Mouse (Mus musculus) MEL (cell line): ENCODE data around the gene Myo1a. TPM values are rescaled to one million over a fixed set of nuclear protein-coding genes. Genes with fewer than 3 reads are reported as not detected.

Source experiments
- DNase-seq: peaks from one replicate; pipeline ENCODE4 v3.0.0; 2011; ENCODE audit warnings: low read depth, low spot score
- H3K27ac ChIP-seq: 2 replicates; pipeline ENCODE4 v1.5.1; 2012; ENCODE audit warnings: low read depth, mild to moderate bottlenecking, control low read depth, low read length, moderate library complexity; ENCODE audit not compliant: control insufficient read depth
- H3K27me3 ChIP-seq, 2 experiments: fragments of 150-350 bp in 1 of 2; sonication (generic) in 1 of 2; 2 replicates each; pipeline ENCODE4 v1.6.1; 2012; ENCODE audit warnings: low read length in 2 of 2, mild to moderate bottlenecking in 2 of 2, improper control_type of control experiment in 1 of 2, moderate library complexity in 1 of 2; ENCODE audit not compliant: insufficient read depth in 2 of 2, control insufficient read depth in 1 of 2
- H3K36me3 ChIP-seq, 2 experiments: 2 replicates each; pipeline ENCODE4 v1.6.1; 2012 to 2014; ENCODE audit warnings: low read length in 2 of 2, improper control_type of control experiment in 1 of 2, inconsistent platforms in 1 of 2, mild to moderate bottlenecking in 1 of 2; ENCODE audit not compliant: insufficient read depth in 2 of 2, control insufficient read depth in 1 of 2
- H3K4me1 ChIP-seq, 2 experiments: fragments of 150-350 bp in 1 of 2; sonication (generic) in 1 of 2; 2 replicates each; pipeline ENCODE4 v1.6.1; 2012; ENCODE audit warnings: low read length in 2 of 2, improper control_type of control experiment in 1 of 2, mild to moderate bottlenecking in 1 of 2; ENCODE audit not compliant: insufficient read depth in 2 of 2, control insufficient read depth in 1 of 2
- H3K4me3 ChIP-seq, 2 experiments: fragments of 150-350 bp in 1 of 2; sonication (generic) in 1 of 2; 2 replicates each; pipeline ENCODE4 v1.5.1; 2012; ENCODE audit warnings: low read depth in 2 of 2, low read length in 2 of 2, mild to moderate bottlenecking in 2 of 2, moderate library complexity in 2 of 2, control low read depth in 1 of 2, improper control_type of control experiment in 1 of 2; ENCODE audit not compliant: control insufficient read depth in 1 of 2, insufficient read depth in 1 of 2
- H3K79me2 ChIP-seq: 2 replicates; pipeline ENCODE4 v1.6.1; 2012; ENCODE audit warnings: mild to moderate bottlenecking, low read length, moderate library complexity; ENCODE audit not compliant: control insufficient read depth, poor library complexity, insufficient read depth
- H3K9ac ChIP-seq: 2 replicates; pipeline ENCODE4 v1.6.1; 2012; ENCODE audit warnings: low read depth, mild to moderate bottlenecking, control low read depth, low read length, moderate library complexity; ENCODE audit not compliant: control insufficient read depth, poor library complexity, severe bottlenecking
- H3K9me3 ChIP-seq: fragments of 150-350 bp; sonication (generic); replicated peaks from 2 replicates; pipeline ENCODE4 v1.6.1; 2012; ENCODE audit warnings: mild to moderate bottlenecking, low read length, improper control_type of control experiment, moderate library complexity; ENCODE audit not compliant: insufficient read depth
- E2F4 ChIP-seq: IDR thresholded peaks from 2 replicates; pipeline ENCODE4 v1.6.1; 2011; ENCODE audit warnings: low read depth, low read length, improper control_type of control experiment, borderline replicate concordance
- ELF1 ChIP-seq: IDR thresholded peaks from 2 replicates; pipeline ENCODE4 v1.6.1; 2014; ENCODE audit warnings: low read depth, mild to moderate bottlenecking, inconsistent platforms, low read length, improper control_type of control experiment, moderate library complexity
- EP300 ChIP-seq, 2 experiments: IDR thresholded peaks; 2 replicates each; pipeline ENCODE4 v1.6.1; 2011; ENCODE audit warnings: improper control_type of control experiment in 2 of 2, low read length in 2 of 2, low read depth in 1 of 2, mild to moderate bottlenecking in 1 of 2
- ETS1 ChIP-seq: IDR thresholded peaks from 2 replicates; pipeline ENCODE4 v1.6.1; 2012; ENCODE audit warnings: low read depth, mild to moderate bottlenecking, inconsistent platforms, low read length, improper control_type of control experiment, moderate library complexity
- HCFC1 ChIP-seq: IDR thresholded peaks from 2 replicates; pipeline ENCODE4 v1.6.1; 2012; ENCODE audit warnings: low read depth, mild to moderate bottlenecking, inconsistent platforms, low read length, improper control_type of control experiment, moderate library complexity
- JUND ChIP-seq: IDR thresholded peaks from 2 replicates; pipeline ENCODE4 v1.6.1; 2011; ENCODE audit warnings: low read depth, mild to moderate bottlenecking, improper control_type of control experiment, low read length
- MAX ChIP-seq: IDR thresholded peaks from 2 replicates; pipeline ENCODE4 v1.6.1; 2011; ENCODE audit warnings: low read length, improper control_type of control experiment
- MYB ChIP-seq: IDR thresholded peaks from 2 replicates; pipeline ENCODE4 v1.6.1; 2011; ENCODE audit warnings: mild to moderate bottlenecking, low read depth, low read length, improper control_type of control experiment
- MYC ChIP-seq: IDR thresholded peaks from 2 replicates; pipeline ENCODE4 v1.6.1; 2011; ENCODE audit warnings: low read depth, mild to moderate bottlenecking, low read length, improper control_type of control experiment, moderate library complexity
- NELFE ChIP-seq: IDR thresholded peaks from 2 replicates; pipeline ENCODE4 v1.6.1; 2011; ENCODE audit warnings: low read depth, low read length, improper control_type of control experiment
- NRF1 ChIP-seq: IDR thresholded peaks from 2 replicates; pipeline ENCODE4 v1.6.1; 2014; ENCODE audit warnings: low read depth, mild to moderate bottlenecking, inconsistent platforms, low read length, improper control_type of control experiment, moderate library complexity; ENCODE audit not compliant: poor library complexity, insufficient read depth, severe bottlenecking
- POLR2A ChIP-seq, 2 experiments: IDR thresholded peaks; 2 replicates each; pipeline ENCODE4 v1.6.1; 2011 to 2012; ENCODE audit warnings: low read length in 2 of 2, mild to moderate bottlenecking in 2 of 2, control low read depth in 1 of 2, improper control_type of control experiment in 1 of 2, low read depth in 1 of 2, moderate library complexity in 1 of 2; ENCODE audit not compliant: control insufficient read depth in 1 of 2, insufficient read depth in 1 of 2, poor library complexity in 1 of 2
- POLR2AphosphoS2 ChIP-seq: IDR thresholded peaks from 2 replicates; pipeline ENCODE4 v1.6.1; 2011; ENCODE audit warnings: low read length, improper control_type of control experiment
- RAD21 ChIP-seq: IDR thresholded peaks from 2 replicates; pipeline ENCODE4 v1.6.1; 2011; ENCODE audit warnings: mild to moderate bottlenecking, low read depth, low read length, improper control_type of control experiment
- RCOR1 ChIP-seq: IDR thresholded peaks from 2 replicates; pipeline ENCODE4 v1.6.1; 2012; ENCODE audit warnings: low read depth, mild to moderate bottlenecking, inconsistent platforms, low read length, improper control_type of control experiment
- SMC3 ChIP-seq: IDR thresholded peaks from 2 replicates; pipeline ENCODE4 v1.6.1; 2011; ENCODE audit warnings: low read depth, low read length, improper control_type of control experiment
- TAL1 ChIP-seq: IDR thresholded peaks from 2 replicates; pipeline ENCODE4 v1.6.1; 2012; ENCODE audit warnings: mild to moderate bottlenecking, inconsistent platforms, low read length, moderate library complexity, mixed read lengths
- TBP ChIP-seq: IDR thresholded peaks from 2 replicates; pipeline ENCODE4 v1.8.0; 2011; ENCODE audit warnings: low read depth, low read length, improper control_type of control experiment
- TCF12 ChIP-seq: IDR thresholded peaks from 2 replicates; pipeline ENCODE4 v1.6.1; 2014; ENCODE audit warnings: low read depth, mild to moderate bottlenecking, inconsistent platforms, low read length, improper control_type of control experiment, moderate library complexity
- UBTF ChIP-seq: IDR thresholded peaks from 2 replicates; pipeline ENCODE4 v1.6.1; 2012; ENCODE audit warnings: low read depth, mild to moderate bottlenecking, inconsistent platforms, low read length, improper control_type of control experiment, moderate library complexity, borderline replicate concordance; ENCODE audit not compliant: insufficient read depth
- USF1 ChIP-seq: IDR thresholded peaks from 2 replicates; pipeline ENCODE4 v1.6.1; 2014; ENCODE audit warnings: low read depth, mild to moderate bottlenecking, inconsistent platforms, low read length, improper control_type of control experiment, moderate library complexity
- USF2 ChIP-seq, 2 experiments: IDR thresholded peaks; 2 replicates each; pipeline ENCODE4 v1.6.1; 2011 to 2012; ENCODE audit warnings: improper control_type of control experiment in 2 of 2, low read length in 2 of 2, borderline replicate concordance in 1 of 2, inconsistent platforms in 1 of 2, low read depth in 1 of 2, mild to moderate bottlenecking in 1 of 2; ENCODE audit not compliant: insufficient read depth in 1 of 2
- ZC3H11A ChIP-seq: IDR thresholded peaks from 2 replicates; pipeline ENCODE4 v1.6.1; 2012; ENCODE audit warnings: low read depth, mild to moderate bottlenecking, inconsistent platforms, low read length, improper control_type of control experiment
- ZKSCAN1 ChIP-seq: IDR thresholded peaks from 2 replicates; pipeline ENCODE4 v1.6.1; 2012; ENCODE audit warnings: low read depth, mild to moderate bottlenecking, inconsistent platforms, low read length, improper control_type of control experiment, moderate library complexity
- ZMIZ1 ChIP-seq: IDR thresholded peaks from 2 replicates; pipeline ENCODE4 v1.6.1; 2012; ENCODE audit warnings: low read depth, mild to moderate bottlenecking, inconsistent platforms, low read length, improper control_type of control experiment, moderate library complexity
- polyA plus RNA-seq, 2 experiments: library from polyadenylated mRNA; stranded (reverse) in 1 of 2; unstranded in 1 of 2; fragments of >175 nt in 1 of 2; fragments of >200 nt in 1 of 2; gene quantifications; 2 replicates each; pipeline versions ENCODE4 v1.2.1 to v1.2.4; 2012; ENCODE audit warnings: low replicate concordance in 2 of 2, low read depth in 1 of 2; ENCODE audit not compliant: insufficient read length in 2 of 2, insufficient read depth in 1 of 2, missing spikeins in 1 of 2
- total RNA-seq: library from RNA; depleted of rRNA; stranded (reverse); fragments of 300-350 nt; gene quantifications from 2 replicates; pipeline ENCODE4 v1.2.3, GENCODE M21; 2012

Myo1a gene
- total and polyA plus RNA-seq, 3 experiments = 0.08 to 0.33 TPM; not detected in 1

- H3K4me3 ChIP-seq = no peak overlapping the region
- H3K27me3 ChIP-seq = no peaks in the 10 kb centered on the region
- H3K36me3 ChIP-seq = no peaks in the 10 kb centered on the region
- no peak for DNase-seq
- no peaks in the 10 kb centered on the region for H3K9me3 ChIP-seq
- no peak overlapping the region for H3K9ac ChIP-seq
- TF ChIP-seq HCFC1 = no peak
- no peak for TF ChIP-seq MAX
- TF ChIP-seq RAD21 = no peak
- TF ChIP-seq USF1 = no peak
- TF ChIP-seq TAL1 = no peak
- no peak for TF ChIP-seq ZMIZ1
- no peak for TF ChIP-seq MYB
- no peak for TF ChIP-seq E2F4
- TF ChIP-seq POLR2AphosphoS2 = no peak
- TF ChIP-seq ZKSCAN1 = no peak
- no peak for TF ChIP-seq ELF1
- TF ChIP-seq, all 39 proteins: peak for 0
- Histone ChIP-seq H3K79me2 (no peaks in the 10 kb centered on the region), H3K4me1 (peaks cover 0 to 7% of the 10 kb centered on the region in 2 experiments; a peak in 3 of 4 replicates), H3K27ac (no peak overlapping the region)
Measured at GRCm38 (mm10) chr10:127707721-127708120, 2.8 kb downstream of the Myo1a start.

GRCm38 (mm10) chr10:127708850-127709370, 3.9 kb downstream of the Myo1a start:
- no peak overlapping the region for H3K9ac ChIP-seq
- DNase-seq = no peak
- no peaks in the 10 kb centered on the region for H3K79me2 ChIP-seq
- no peaks in the 10 kb centered on the region for H3K9me3 ChIP-seq
- H3K27me3 ChIP-seq = no peaks in the 10 kb centered on the region
- H3K36me3 ChIP-seq = no peaks in the 10 kb centered on the region
- TF ChIP-seq POLR2A (IDR thresholded peaks at IDR 0.05; ENCODE audit: control insufficient read depth in 1 of 2, insufficient read depth in 1 of 2, low read depth in 1 of 2, low read length in 2 of 2, poor library complexity in 1 of 2) = no peak
- TF ChIP-seq RAD21 = no peak
- no peak for TF ChIP-seq UBTF
- no peak overlapping the region for H3K4me3 ChIP-seq
- peaks cover 0 to 7% of the 10 kb centered on the region in 2 experiments; a peak in 3 of 4 replicates for H3K4me1 ChIP-seq
- no peak overlapping the region for H3K27ac ChIP-seq

GRCm38 (mm10) chr10:127710331-127710730, 5.4 kb downstream of the Myo1a start:
- Histone ChIP-seq H3K36me3 (no peaks in the 10 kb centered on the region), H3K9me3 (no peaks in the 10 kb centered on the region), H3K9ac (no peak overlapping the region), H3K27me3 (no peaks in the 10 kb centered on the region), H3K4me1 (peaks cover 0 to 4% of the 10 kb centered on the region in 2 experiments; a peak in 2 of 4 replicates), H3K79me2 (no peaks in the 10 kb centered on the region), H3K27ac (no peak overlapping the region), H3K4me3 (no peak overlapping the region)
- TF ChIP-seq NRF1 (no peak), TCF12 (no peak), SMC3 (no peak), ZMIZ1 (no peak), USF2 (IDR thresholded peaks at IDR 0.05; ENCODE audit: borderline replicate concordance in 1 of 2, insufficient read depth in 1 of 2, low read depth in 1 of 2, low read length in 2 of 2) (no peak), EP300 (IDR thresholded peaks at IDR 0.05; ENCODE audit: low read depth in 1 of 2, low read length in 2 of 2) (no peak), E2F4 (no peak), RAD21 (no peak), JUND (no peak), TBP (no peak), ZKSCAN1 (no peak), MYC (no peak), RCOR1 (no peak), ETS1 (no peak), ZC3H11A (no peak), NELFE (no peak)
- no peak for DNase-seq
